Mouse (Mus musculus) spleen, postnatal 14 days (tissue): ENCODE measurements around the gene Snx13.

ENCODE experiments used
- DNase-seq, 2 experiments: peaks; one replicate each; pipeline ENCODE4 v3.0.0; 2021 to 2022; ENCODE audit warnings: low spot score in 2 of 2

The Snx13 gene

DNA sequence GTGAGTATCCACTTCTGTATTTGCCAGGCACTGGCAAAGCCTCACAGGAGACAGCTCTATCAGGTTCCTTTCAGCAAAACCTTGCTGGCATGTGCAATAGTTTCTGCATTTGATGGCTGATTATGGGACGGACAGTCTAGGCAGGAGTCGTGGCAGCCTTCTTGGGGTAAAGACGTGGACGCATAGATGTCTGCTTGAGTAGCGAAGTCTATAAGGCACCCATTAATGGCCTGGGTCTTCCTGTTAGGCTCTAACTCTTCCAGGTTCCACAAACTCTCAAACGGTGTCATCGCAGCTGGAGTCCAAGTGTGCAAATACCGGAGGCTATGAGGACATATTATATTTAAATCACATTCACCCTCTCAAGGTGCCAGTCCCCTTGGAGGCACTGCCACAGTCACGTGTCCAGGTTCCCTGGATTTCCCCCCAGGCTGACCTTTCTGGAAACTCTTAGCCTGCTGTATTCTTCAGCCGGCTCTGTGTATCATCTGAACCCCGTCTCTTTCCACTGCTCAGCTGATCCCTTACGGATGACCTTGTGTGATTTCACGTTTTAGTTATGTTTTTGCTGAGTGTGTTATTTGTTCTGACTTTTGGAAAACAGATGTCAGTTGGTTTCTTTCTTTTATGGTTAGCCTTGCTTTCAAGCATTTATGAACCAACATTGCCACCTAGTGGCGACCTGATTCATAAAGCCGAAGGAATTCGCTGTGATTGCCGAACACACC lies 144.9 kb downstream of the Snx13 start:
- DNase-seq: peak; percentile 11 to 61

GRCm38 (mm10) chr12:35192426-35192769 lies 145.4 kb downstream of the Snx13 start:
- no peak for DNase-seq
